Mouse (Mus musculus): Measurements from ENCODE around the gene Gm10322. TPM values are rescaled to one million over a fixed set of nuclear protein-coding genes. Genes with fewer than 3 reads are reported as not detected.

Gm10322 gene
- polyA plus RNA-seq (2012; rRNA removed) = not detected in 2 replicates
- not detected in 2 replicates for polyA plus RNA-seq (2014; fragmentation: Nextera tagmentation; extraction: Ambion mirVana)

- Histone ChIP-seq H3K9ac (replicated peaks) (peak within 1 kb of the TSS; percentile 77), H3K4me3 (ENCODE audit: insufficient read depth in 1 of 2, low read depth in 2 of 2, low read length in 2 of 2) (peak within 1 kb of the TSS; percentile 60 to 74), H3K27me3 (ENCODE audit: control insufficient read depth, insufficient read depth, low read length) (no peaks in the 10 kb centered on the region), H3K36me3 (replicated peaks; ENCODE audit: control insufficient read depth, insufficient read depth, low read depth) (no peaks in the 10 kb centered on the region), H3K4me2 (ENCODE audit: low read depth) (peak within 1 kb of the TSS; percentile 91), H3K4me1 (replicated peaks; ENCODE audit: control insufficient read depth in 2 of 2, insufficient read depth in 2 of 2, low read length in 1 of 2) (peaks cover 0 to 12% of the 10 kb centered on the region in 2 experiments; a peak in 2 of 4 replicates), H3K27ac (0 out of 2 replicates have a peak within 1 kb of the TSS, but pooled peaks have one; percentile 13), H3K9me3 (ENCODE audit: control insufficient read depth, low read length) (no peaks in the 10 kb centered on the region)
- ATAC-seq (ENCODE audit: insufficient read depth) (peak; percentile 81), DNase-seq (ENCODE audit: low read depth in 3 of 3, low spot score in 3 of 3) (peak; percentile 34 to 53 (median 40))
- no peak; the same call in 1 of the 2 replicates for TF ChIP-seq CTCF (IDR thresholded peaks at IDR 0.05; ENCODE audit: low read depth)
- TF ChIP-seq EP300 (IDR thresholded peaks at IDR 0.05; ENCODE audit: low read depth) = no peak
- 1% methylated on average over 31 of the region's 51 CpGs for WGBS (ENCODE audit: insufficient replicate concordance)
Observed at GRCm38 (mm10) chr10:59615981-59616520, at the start of gene Gm10322. Gene Gm10322 (plus strand): TSS chr10:59616063.

DNA sequence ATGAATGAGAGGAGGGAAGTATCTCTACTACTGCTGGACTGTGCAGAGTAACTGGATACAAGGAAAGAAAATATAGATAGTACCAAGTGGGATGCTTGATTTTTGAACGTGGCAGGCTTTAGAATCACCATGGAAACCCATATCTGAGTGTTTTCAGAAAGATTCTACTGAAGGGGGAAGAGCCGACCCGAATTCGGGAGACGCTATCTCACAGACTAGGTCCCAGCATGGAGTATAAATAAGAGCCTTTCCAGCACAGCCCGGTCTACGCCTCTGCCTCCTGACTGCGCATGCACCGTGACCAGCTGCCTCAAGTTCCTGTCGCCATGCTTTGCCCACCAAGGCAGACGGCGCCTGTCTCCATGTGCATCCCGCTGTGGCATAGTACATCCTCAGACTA, 48.9 kb upstream of the Gm10322 start:
- Histone ChIP-seq H3K27ac (no peak overlapping the region), H3K4me2 (ENCODE audit: low read depth) (no peak overlapping the region), H3K9me3 (ENCODE audit: control insufficient read depth, low read length) (no peaks in the 10 kb centered on the region), H3K9ac (replicated peaks) (no peak overlapping the region), H3K4me1 (replicated peaks; ENCODE audit: control insufficient read depth in 2 of 2, insufficient read depth in 2 of 2, low read length in 1 of 2) (peaks cover 14 to 21% of the 10 kb centered on the region in 2 experiments), H3K36me3 (replicated peaks; ENCODE audit: control insufficient read depth, insufficient read depth, low read depth) (no peaks in the 10 kb centered on the region; the same call in 1 of the 2 replicates), H3K27me3 (ENCODE audit: control insufficient read depth, insufficient read depth, low read length) (no peaks in the 10 kb centered on the region), H3K4me3 (ENCODE audit: insufficient read depth in 1 of 2, low read depth in 2 of 2, low read length in 2 of 2) (no peak overlapping the region)
- DNase-seq (ENCODE audit: low read depth in 3 of 3, low spot score in 3 of 3) = no peak
- no peak for ATAC-seq (ENCODE audit: insufficient read depth)
- TF ChIP-seq CTCF (IDR thresholded peaks at IDR 0.05; ENCODE audit: low read depth) = no peak
- no peak for TF ChIP-seq EP300 (IDR thresholded peaks at IDR 0.05; ENCODE audit: low read depth)
- WGBS (ENCODE audit: insufficient replicate concordance) = 82% methylated on average over 13 of the region's 13 CpGs

DNA sequence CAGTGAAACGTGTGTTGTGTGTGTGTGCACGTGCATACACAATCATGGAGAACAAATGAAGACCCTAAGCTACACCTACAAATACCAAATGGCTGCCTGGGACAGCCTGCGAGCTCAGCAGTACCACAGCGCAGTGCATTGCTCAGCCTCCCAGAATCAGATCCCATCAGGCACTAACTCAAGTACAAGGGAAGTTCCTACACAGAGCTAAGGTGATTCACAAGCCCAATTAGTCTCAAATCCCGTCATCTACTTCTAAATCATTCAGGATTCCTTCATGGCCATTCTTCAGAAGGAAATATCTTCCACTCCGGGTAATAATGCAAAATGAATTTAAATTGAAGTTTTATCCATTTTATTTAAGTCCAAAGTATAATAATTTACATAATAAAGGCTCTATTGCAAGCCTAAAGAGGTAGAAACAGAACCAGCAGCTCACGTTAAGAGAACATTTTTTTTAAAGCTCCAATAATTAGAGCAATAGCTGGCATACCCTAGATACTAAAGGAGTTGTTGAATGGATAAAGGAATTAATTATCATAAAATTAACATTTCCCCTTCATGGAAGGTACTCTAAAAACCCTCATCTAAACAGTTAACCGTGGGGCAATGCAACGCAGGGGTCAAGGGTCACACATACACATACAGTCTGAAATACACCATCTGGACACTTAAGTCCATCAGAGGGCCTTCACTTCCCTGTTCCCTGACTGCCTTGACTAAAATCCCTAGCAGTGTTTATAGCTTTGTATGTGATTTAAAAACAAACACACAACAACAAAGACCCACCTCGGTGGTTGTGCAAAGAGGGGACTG, 47.0 kb upstream of the Gm10322 start:
- Histone ChIP-seq H3K27ac (no peak overlapping the region), H3K4me2 (ENCODE audit: low read depth) (no peak overlapping the region), H3K4me3 (ENCODE audit: insufficient read depth in 1 of 2, low read depth in 2 of 2, low read length in 2 of 2) (no peak overlapping the region), H3K9ac (replicated peaks) (no peak overlapping the region), H3K36me3 (replicated peaks; ENCODE audit: control insufficient read depth, insufficient read depth, low read depth) (no peaks in the 10 kb centered on the region; the same call in 1 of the 2 replicates), H3K9me3 (ENCODE audit: control insufficient read depth, low read length) (no peaks in the 10 kb centered on the region), H3K4me1 (replicated peaks; ENCODE audit: control insufficient read depth in 2 of 2, insufficient read depth in 2 of 2, low read length in 1 of 2) (peaks cover 14 to 24% of the 10 kb centered on the region in 2 experiments), H3K27me3 (ENCODE audit: control insufficient read depth, insufficient read depth, low read length) (no peaks in the 10 kb centered on the region)
- ATAC-seq (ENCODE audit: insufficient read depth) (no peak), DNase-seq (ENCODE audit: low read depth in 3 of 3, low spot score in 3 of 3) (no peak)
- TF ChIP-seq CTCF (IDR thresholded peaks at IDR 0.05; ENCODE audit: low read depth) = no peak
- no peak for TF ChIP-seq EP300 (IDR thresholded peaks at IDR 0.05; ENCODE audit: low read depth)
- 66% methylated on average over 10 of the region's 10 CpGs for WGBS (ENCODE audit: insufficient replicate concordance)

- Histone ChIP-seq H3K9me3 (ENCODE audit: control insufficient read depth, low read length) (no peaks in the 10 kb centered on the region), H3K9ac (replicated peaks) (no peak overlapping the region), H3K27ac (no peak overlapping the region), H3K4me2 (ENCODE audit: low read depth) (no peak overlapping the region), H3K36me3 (replicated peaks; ENCODE audit: control insufficient read depth, insufficient read depth, low read depth) (no peaks in the 10 kb centered on the region; the same call in 1 of the 2 replicates), H3K27me3 (ENCODE audit: control insufficient read depth, insufficient read depth, low read length) (no peaks in the 10 kb centered on the region), H3K4me3 (ENCODE audit: insufficient read depth in 1 of 2, low read depth in 2 of 2, low read length in 2 of 2) (no peak overlapping the region), H3K4me1 (replicated peaks; ENCODE audit: control insufficient read depth in 2 of 2, insufficient read depth in 2 of 2, low read length in 1 of 2) (peaks cover 14 to 26% of the 10 kb centered on the region in 2 experiments)
- DNase-seq (ENCODE audit: low read depth in 3 of 3, low spot score in 3 of 3) = no peak
- no peak for ATAC-seq (ENCODE audit: insufficient read depth)
- TF ChIP-seq CTCF (IDR thresholded peaks at IDR 0.05; ENCODE audit: low read depth) (no peak), EP300 (IDR thresholded peaks at IDR 0.05; ENCODE audit: low read depth) (no peak)
- 66% methylated on average over 1 of the region's 1 CpGs for WGBS (ENCODE audit: insufficient replicate concordance)
Observed at GRCm38 (mm10) chr10:59569481-59569869, 46.4 kb upstream of the Gm10322 start.

GRCm38 (mm10) chr10:59570360-59570759, 45.5 kb upstream of the Gm10322 start:
- H3K4me2 ChIP-seq (ENCODE audit: low read depth) = no peak overlapping the region
- H3K9me3 ChIP-seq (ENCODE audit: control insufficient read depth, low read length) = no peaks in the 10 kb centered on the region
- ATAC-seq (ENCODE audit: insufficient read depth) (no peak), DNase-seq (ENCODE audit: low read depth in 3 of 3, low spot score in 3 of 3) (no peak)
- H3K4me3 ChIP-seq (ENCODE audit: insufficient read depth in 1 of 2, low read depth in 2 of 2, low read length in 2 of 2) = no peak overlapping the region
- no peak overlapping the region for H3K9ac ChIP-seq (replicated peaks)
- no peak overlapping the region for H3K27ac ChIP-seq
- H3K27me3 ChIP-seq (ENCODE audit: control insufficient read depth, insufficient read depth, low read length) = no peaks in the 10 kb centered on the region
- WGBS (ENCODE audit: insufficient replicate concordance) = 40% methylated on average over 6 of the region's 6 CpGs
- TF ChIP-seq EP300 (IDR thresholded peaks at IDR 0.05; ENCODE audit: low read depth) (no peak), CTCF (IDR thresholded peaks at IDR 0.05; ENCODE audit: low read depth) (no peak)
- no peaks in the 10 kb centered on the region; the same call in 1 of the 2 replicates for H3K36me3 ChIP-seq (replicated peaks; ENCODE audit: control insufficient read depth, insufficient read depth, low read depth)
- H3K4me1 ChIP-seq (replicated peaks; ENCODE audit: control insufficient read depth in 2 of 2, insufficient read depth in 2 of 2, low read length in 1 of 2) = peaks cover 14 to 26% of the 10 kb centered on the region in 2 experiments
